Mouse (Mus musculus) midbrain, postnatal 0 days (tissue): Measurements from ENCODE around the gene Gm20696. TPM values are rescaled to one million over a fixed set of nuclear protein-coding genes. Genes with fewer than 3 reads are reported as not detected.

ENCODE experiments used
- ATAC-seq: fragments of 200-750 bp; cut with Nextera tagmentation; 2 replicates; pipeline ENCODE4 v1.8.0; 2017; ENCODE audit warnings: moderate number of reproducible peaks, mild to moderate bottlenecking, moderate TSS enrichment, moderate library complexity; ENCODE audit not compliant: low FRiP score
- DNase-seq: peaks from one replicate; pipeline ENCODE4 v3.0.0-alpha.2; 2015; ENCODE audit warnings: low spot score
- H3K27ac ChIP-seq: fragments of 300-500 bp; sonication (generic); 2 replicates; pipeline ENCODE4 v1.5.1; 2014; ENCODE audit warnings: low read depth, mild to moderate bottlenecking, low read length, mixed read lengths
- H3K27me3 ChIP-seq: fragments of 300-500 bp; sonication (generic); 2 replicates; pipeline ENCODE4 v1.6.1; 2014; ENCODE audit warnings: low read length, control low read depth, mixed read lengths; ENCODE audit not compliant: insufficient read depth
- H3K36me3 ChIP-seq: fragments of 300-500 bp; sonication (generic); 2 replicates; pipeline ENCODE4 v1.6.1; 2014; ENCODE audit warnings: low read length, control low read depth, mixed read lengths; ENCODE audit not compliant: insufficient read depth
- H3K4me1 ChIP-seq: fragments of 300-500 bp; sonication (generic); 2 replicates; pipeline ENCODE4 v1.6.1; 2014; ENCODE audit warnings: mild to moderate bottlenecking, control low read depth, antibody characterized with exemption, low read length, mixed read lengths; ENCODE audit not compliant: insufficient read depth
- H3K4me2 ChIP-seq: fragments of 300-500 bp; sonication (generic); 2 replicates; pipeline ENCODE4 v1.6.1; 2014; ENCODE audit warnings: low read depth, mild to moderate bottlenecking, low read length, mixed read lengths; ENCODE audit not compliant: poor library complexity, severe bottlenecking
- H3K4me3 ChIP-seq: fragments of 300-500 bp; sonication (generic); 2 replicates; pipeline ENCODE4 v1.5.1; 2014; ENCODE audit warnings: low read depth, mild to moderate bottlenecking, low read length, moderate library complexity
- H3K9ac ChIP-seq: fragments of 300-500 bp; sonication (generic); replicated peaks from 2 replicates; pipeline ENCODE4 v1.6.1; 2014; ENCODE audit warnings: mild to moderate bottlenecking, low read length, moderate library complexity, mixed read lengths; ENCODE audit not compliant: poor library complexity, severe bottlenecking
- H3K9me3 ChIP-seq: fragments of 300-500 bp; sonication (generic); 2 replicates; pipeline ENCODE4 v1.6.1; 2016; ENCODE audit warnings: low read length, control low read depth
- CTCF ChIP-seq: IDR thresholded peaks from 2 replicates; pipeline ENCODE4 v1.5.1; 2016; ENCODE audit warnings: antibody characterized with exemption, mild to moderate bottlenecking
- WGBS: fragments of 180-500 bp; shearing (Covaris S2); extraction: QIAGEN DNeasy Blood & Tissue Kit; methylation state at CpG from one replicate; pipeline ENCODE4 v1.1.7; 2014; 5-methylcytosine and 5-hydroxymethylcytosine counted together
- polyA plus RNA-seq: library from polyadenylated mRNA; unstranded; fragments of >200 nt; fragmentation: Nextera tagmentation; extraction: Ambion mirVana; gene quantifications from 2 replicates; pipeline ENCODE4 v1.2.1, GENCODE M21; 2015
- total RNA-seq: library from RNA; depleted of rRNA; stranded (reverse); fragments of >200 nt; gene quantifications from 2 replicates; pipeline ENCODE4 v1.2.3, GENCODE M21; 2014

Gene Gm20696
- total and polyA plus RNA-seq, 2 experiments from 2014 or later = 1.1 to 2.9 TPM

DNA sequence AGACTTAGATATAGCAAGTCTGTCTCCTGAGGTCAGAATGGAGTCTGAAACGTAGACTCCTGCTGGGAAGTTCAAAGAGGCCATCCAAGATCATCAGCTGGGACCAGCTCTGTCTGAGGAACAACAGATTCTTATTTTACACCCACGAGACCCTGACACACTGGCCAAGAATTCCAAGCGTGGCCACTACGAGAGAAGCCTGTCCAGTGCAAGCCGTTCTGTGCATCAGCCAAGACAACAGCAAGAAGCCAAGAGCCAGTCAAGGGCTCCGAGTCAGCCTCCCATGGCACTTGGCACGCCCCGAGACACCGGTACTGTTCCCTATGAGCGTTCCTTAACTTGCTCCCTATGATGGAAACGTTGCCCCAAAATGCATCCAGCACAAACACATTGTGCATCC lies 338.9 kb downstream of the Gm20696 start:
- DNase-seq (peak; percentile 14), ATAC-seq (no peak)
- no peaks in the 10 kb centered on the region for H3K36me3 ChIP-seq
- no peak for TF ChIP-seq CTCF
- H3K27ac ChIP-seq = no peak overlapping the region
- 73% methylated on average over 11 of the region's 11 CpGs for WGBS
- no peak overlapping the region for H3K4me2 ChIP-seq
- H3K9me3 ChIP-seq = no peaks in the 10 kb centered on the region
- H3K4me1 ChIP-seq = no peaks in the 10 kb centered on the region
- H3K4me3 ChIP-seq = no peak overlapping the region
- H3K9ac ChIP-seq = no peak overlapping the region
- H3K27me3 ChIP-seq = no peaks in the 10 kb centered on the region

DNA sequence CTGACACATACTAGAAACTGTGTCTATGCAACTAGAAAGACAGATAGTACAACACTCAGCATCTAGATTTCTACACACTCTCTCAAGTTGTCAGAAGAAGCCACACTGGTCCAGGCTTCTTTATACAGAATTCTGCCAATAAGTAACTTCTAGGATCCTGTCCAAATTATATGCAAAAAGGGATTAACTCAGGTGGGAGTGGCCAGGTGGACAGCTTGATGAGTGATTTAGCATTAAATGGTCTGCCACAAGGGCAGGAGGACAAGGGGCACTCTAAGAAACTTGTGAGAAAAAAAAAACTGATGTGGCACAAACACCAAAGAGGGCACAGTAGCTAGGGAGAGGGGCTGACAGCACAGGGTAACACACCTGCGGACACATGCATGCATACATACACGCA lies 340.7 kb downstream of the Gm20696 start:
- DNase-seq = no peak
- no peak for ATAC-seq
- Histone ChIP-seq H3K36me3 (no peaks in the 10 kb centered on the region), H3K27me3 (no peaks in the 10 kb centered on the region), H3K27ac (no peak overlapping the region), H3K4me3 (no peak overlapping the region), H3K4me2 (no peak overlapping the region), H3K9ac (no peak overlapping the region), H3K4me1 (no peaks in the 10 kb centered on the region), H3K9me3 (no peaks in the 10 kb centered on the region)
- WGBS = 100% methylated on average over 2 of the region's 2 CpGs
- TF ChIP-seq CTCF = no peak

DNA sequence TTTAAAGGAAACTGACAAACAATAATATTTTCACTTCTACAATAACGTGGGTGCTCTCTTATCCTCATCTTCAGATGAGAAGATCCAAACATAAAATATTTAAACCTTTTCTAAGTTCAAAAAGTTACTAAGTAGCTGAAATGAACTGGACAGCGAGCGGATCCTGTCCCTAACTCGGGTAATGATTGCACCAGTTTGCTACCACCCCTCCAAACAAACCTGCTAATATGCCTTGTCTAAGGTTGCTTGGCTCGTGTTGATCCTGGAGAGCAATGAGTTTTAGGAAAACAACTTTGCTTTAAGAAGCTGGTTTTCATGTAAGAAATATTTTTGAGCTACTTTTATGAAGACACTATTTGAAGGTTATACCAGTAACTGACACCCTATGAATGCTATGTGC lies 341.1 kb downstream of the Gm20696 start:
- 92% methylated on average over 5 of the region's 5 CpGs for WGBS
- Histone ChIP-seq H3K27me3 (no peaks in the 10 kb centered on the region), H3K9me3 (no peaks in the 10 kb centered on the region), H3K4me1 (no peaks in the 10 kb centered on the region), H3K4me3 (no peak overlapping the region), H3K9ac (no peak overlapping the region), H3K27ac (no peak overlapping the region), H3K36me3 (no peaks in the 10 kb centered on the region), H3K4me2 (no peak overlapping the region)
- TF ChIP-seq CTCF = no peak
- no peak for DNase-seq
- no peak for ATAC-seq

DNA sequence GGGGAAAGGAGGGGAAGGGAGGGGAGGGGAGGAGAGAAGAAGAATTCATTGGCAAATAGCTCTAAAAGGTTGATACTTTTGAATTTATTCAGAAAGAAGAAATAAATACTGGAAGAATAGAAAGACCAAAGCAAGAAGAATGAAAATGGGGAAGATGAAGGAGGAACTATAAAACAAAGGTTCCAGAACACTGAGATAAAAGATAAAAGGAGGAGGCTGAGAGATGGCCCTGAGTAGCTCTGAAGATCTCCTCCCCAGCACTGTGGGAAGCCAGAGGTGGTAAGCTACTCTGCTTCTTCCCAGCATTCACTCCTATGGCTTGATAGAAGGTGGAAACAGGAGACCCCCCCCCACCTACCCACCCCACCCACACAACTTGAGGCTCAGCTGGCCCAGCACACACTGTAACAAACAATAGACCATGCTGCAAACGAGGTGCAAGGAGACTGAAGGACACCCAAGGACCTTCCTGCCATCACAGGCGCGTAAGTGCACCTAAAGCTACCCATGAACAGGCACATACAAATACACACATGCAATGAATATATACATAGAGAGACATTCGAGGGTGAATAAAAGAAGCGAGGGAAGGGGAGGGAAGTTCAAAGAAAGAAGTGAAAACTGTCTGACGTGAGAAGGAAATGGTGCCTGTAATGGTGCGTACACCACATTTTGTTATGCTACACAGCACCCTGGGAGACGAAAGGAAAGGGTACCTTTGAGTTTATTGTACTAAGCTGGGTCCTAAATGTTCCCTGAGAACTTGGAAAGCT lies 344.3 kb downstream of the Gm20696 start:
- WGBS = 85% methylated on average over 8 of the region's 8 CpGs
- no peaks in the 10 kb centered on the region for H3K27me3 ChIP-seq
- no peak for DNase-seq
- no peak overlapping the region for H3K4me2 ChIP-seq
- no peak overlapping the region for H3K9ac ChIP-seq
- no peak overlapping the region for H3K27ac ChIP-seq
- TF ChIP-seq CTCF = no peak
- ATAC-seq = no peak
- H3K4me1 ChIP-seq = no peaks in the 10 kb centered on the region
- no peaks in the 10 kb centered on the region for H3K9me3 ChIP-seq
- no peaks in the 10 kb centered on the region for H3K36me3 ChIP-seq
- no peak overlapping the region for H3K4me3 ChIP-seq

DNA sequence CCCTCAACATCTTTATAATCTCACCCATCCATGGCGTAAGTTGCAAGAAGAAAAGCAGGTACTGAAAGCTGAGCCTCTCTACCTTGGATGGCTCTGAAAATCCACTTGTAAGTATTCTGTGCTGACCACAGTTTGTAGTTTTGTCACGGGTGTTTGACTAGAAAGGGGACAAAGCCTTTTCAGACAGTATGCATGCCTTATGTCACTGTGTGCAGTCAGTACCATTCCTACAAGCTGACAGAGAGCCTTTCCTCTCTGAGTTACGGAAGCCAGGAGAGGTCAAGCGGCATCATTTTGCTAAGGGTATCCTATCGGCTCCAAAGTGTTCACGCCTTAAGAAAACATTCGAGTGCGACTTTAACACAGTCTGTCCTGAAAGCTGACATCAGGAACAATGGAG lies 346.2 kb downstream of the Gm20696 start:
- Histone ChIP-seq H3K9ac (no peak overlapping the region), H3K4me3 (no peak overlapping the region), H3K36me3 (no peaks in the 10 kb centered on the region), H3K27me3 (no peaks in the 10 kb centered on the region), H3K27ac (no peak overlapping the region), H3K9me3 (no peaks in the 10 kb centered on the region), H3K4me2 (no peak overlapping the region), H3K4me1 (no peaks in the 10 kb centered on the region)
- ATAC-seq = no peak
- WGBS = 57% methylated on average over 8 of the region's 8 CpGs
- no peak for DNase-seq
- no peak for TF ChIP-seq CTCF

DNA sequence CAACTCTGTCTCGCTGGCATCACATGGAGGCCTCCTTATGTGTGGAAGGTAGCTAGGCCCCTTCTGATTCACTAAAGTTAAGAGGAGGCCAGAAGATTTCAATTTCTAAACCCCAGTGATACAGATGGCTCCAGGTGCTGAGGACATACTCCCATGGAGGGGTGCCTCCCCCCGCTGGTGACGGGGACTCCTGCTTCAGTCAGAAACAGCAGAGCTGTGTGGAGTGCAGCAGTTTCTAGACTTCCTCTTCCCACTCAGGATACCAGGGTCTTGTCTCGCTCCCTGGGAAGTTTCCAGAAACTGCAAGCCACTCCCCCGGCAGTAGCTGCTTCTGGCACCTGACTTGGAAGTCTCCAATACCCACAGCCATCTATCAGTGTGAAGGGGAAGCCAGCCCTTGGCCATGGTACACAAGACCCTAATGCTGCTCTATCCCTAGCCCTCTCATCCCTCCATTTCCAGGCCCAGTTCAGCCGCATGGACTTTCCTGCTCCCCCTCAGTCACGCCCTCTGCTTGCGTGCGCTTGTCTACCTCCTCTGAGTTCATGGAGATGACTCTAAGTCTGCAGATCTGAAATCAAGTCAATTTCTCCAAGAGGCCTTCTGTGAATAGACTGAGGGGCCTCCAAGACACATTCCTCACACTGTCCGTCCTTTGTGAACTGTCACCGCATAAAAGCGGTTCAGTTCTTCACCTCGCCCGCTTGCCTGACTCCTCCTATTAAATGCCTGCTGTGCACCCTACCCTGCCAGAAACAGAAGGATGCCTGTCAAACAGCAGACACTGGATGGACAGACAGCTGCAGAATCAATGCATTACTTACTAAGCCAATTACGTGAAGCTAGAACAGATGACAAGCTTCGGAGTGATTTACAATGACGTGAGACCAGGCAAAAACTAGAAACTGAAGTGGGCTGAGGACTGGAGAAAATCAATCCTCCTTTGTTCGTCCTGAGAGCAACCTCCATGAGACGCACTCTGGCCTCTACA lies 346.9 kb downstream of the Gm20696 start:
- Histone ChIP-seq H3K4me1 (no peaks in the 10 kb centered on the region), H3K27ac (no peak overlapping the region), H3K9ac (no peak overlapping the region), H3K4me3 (no peak overlapping the region), H3K36me3 (no peaks in the 10 kb centered on the region), H3K27me3 (no peaks in the 10 kb centered on the region), H3K4me2 (no peak overlapping the region), H3K9me3 (no peaks in the 10 kb centered on the region)
- WGBS = 49% methylated on average over 19 of the region's 19 CpGs
- no peak for TF ChIP-seq CTCF
- DNase-seq (no peak), ATAC-seq (no peak)
